Mouse (Mus musculus) layer of hippocampus, postnatal 10 days (tissue): ENCODE measurements at regions not wholly inside any gene's neighbourhood (a gene's known extent, or its start where the extent isn't known, plus 50 kb on each side); places are given as distances from the start of the nearest gene placed in this dataset.

Experiments
- DNase-seq, 2 experiments: peaks; one replicate each; pipeline ENCODE4 v3.0.0; 2021; ENCODE audit warnings: low spot score in 2 of 2

- DNase-seq: no peak
Observed at GRCm38 (mm10) chr8:11909146-11909545, 68.9 kb downstream of the Tex29 start.

GRCm38 (mm10) chr8:11911639-11912450, 71.6 kb downstream of the Tex29 start:
- no peak for DNase-seq

- no peak for DNase-seq
Observed at GRCm38 (mm10) chr8:11912451-11913128, 72.3 kb downstream of the Tex29 start.

- DNase-seq: no peak
Observed at GRCm38 (mm10) chr8:11913129-11913900, 73.0 kb downstream of the Tex29 start.

GRCm38 (mm10) chr8:11914131-11914530, 73.9 kb downstream of the Tex29 start:
- no peak for DNase-seq

GRCm38 (mm10) chr8:11914681-11915474, 74.6 kb downstream of the Tex29 start:
- peak in 1 of 2 experiments; percentile 33 for DNase-seq

- DNase-seq: no peak
Observed at GRCm38 (mm10) chr8:11915721-11916120, 75.4 kb downstream of the Tex29 start.

GRCm38 (mm10) chr8:11919876-11920275, 79.6 kb downstream of the Tex29 start:
- no peak for DNase-seq

GRCm38 (mm10) chr8:11923115-11923514, 82.8 kb downstream of the Tex29 start:
- no peak for DNase-seq

- peak; percentile 78 to 80 for DNase-seq
Observed at GRCm38 (mm10) chr8:11924165-11924564, 83.9 kb downstream of the Tex29 start.

GRCm38 (mm10) chr8:11942892-11943332, 102.6 kb downstream of the Tex29 start:
- peak; percentile 55 to 67 for DNase-seq

- no peak for DNase-seq
Observed at GRCm38 (mm10) chr8:11947766-11948165, 107.5 kb downstream of the Tex29 start.

GRCm38 (mm10) chr8:11956268-11956667, 116.0 kb downstream of the Tex29 start:
- DNase-seq: peak in 1 of 2 experiments; percentile 1

- peak; percentile 38 to 48 for DNase-seq
Observed at GRCm38 (mm10) chr8:11957046-11957783, 116.9 kb downstream of the Tex29 start.

- DNase-seq: no peak
Observed at GRCm38 (mm10) chr8:11958176-11958575, 117.9 kb downstream of the Tex29 start.

- no peak for DNase-seq
Observed at GRCm38 (mm10) chr8:11959466-11959865, 119.2 kb downstream of the Tex29 start.

GRCm38 (mm10) chr8:11963575-11963974, 123.3 kb downstream of the Tex29 start:
- no peak for DNase-seq

- no peak for DNase-seq
Observed at GRCm38 (mm10) chr8:11967670-11968069, 127.4 kb downstream of the Tex29 start.

GRCm38 (mm10) chr8:11970515-11970914, 130.2 kb downstream of the Tex29 start:
- DNase-seq: peak; percentile 29 to 31

- no peak for DNase-seq
Observed at GRCm38 (mm10) chr8:11973436-11973835, 133.2 kb downstream of the Tex29 start.
